Mouse (Mus musculus): ENCODE results near the gene 9930111J21Rik1.
A peak's percentile ranks its signal among the peaks of the same experiment; 100 is the strongest.
"Not testable (repeated sequence)": the region's sequence is repeated elsewhere in the genome, so short reads cannot be mapped to it uniquely, and the experiment has no call there.

Gene 9930111J21Rik1

DNA sequence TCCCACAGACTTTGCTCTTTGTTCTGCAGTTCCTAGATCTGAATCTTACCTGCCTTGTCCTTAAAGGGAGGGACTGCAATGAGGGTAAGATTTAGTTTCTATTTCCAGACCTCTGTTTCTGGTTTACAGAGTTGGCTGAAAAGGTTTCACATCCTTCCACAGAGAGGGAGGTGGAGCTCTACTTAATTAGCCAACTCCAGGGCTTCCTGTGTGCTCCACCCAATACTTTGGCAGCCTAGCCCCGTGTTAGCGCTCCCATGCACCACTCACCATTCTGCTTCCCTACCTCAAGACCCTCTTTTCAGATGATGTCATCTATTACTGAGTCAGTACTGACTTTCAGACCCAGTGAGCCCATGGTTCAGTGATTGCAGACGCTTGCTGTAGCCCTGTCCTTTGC lies at the start of gene 9930111J21Rik1:
Gene 9930111J21Rik1 (minus strand): TSS at position 148 of the 400 bp plus-strand sequence.
- not testable (repeated sequence) for DNase-seq (ENCODE audit: low read depth in 2 of 2, low spot score in 2 of 2)

GRCm38 (mm10) chr11:49012074-49012473 lies 32.9 kb upstream of the 9930111J21Rik1 start:
- not testable (repeated sequence) for DNase-seq (ENCODE audit: low read depth in 2 of 2, low spot score in 2 of 2)

GRCm38 (mm10) chr11:49006785-49007184 lies 27.6 kb upstream of the 9930111J21Rik1 start:
- DNase-seq (ENCODE audit: low read depth in 2 of 2, low spot score in 2 of 2) = not testable (repeated sequence)

GRCm38 (mm10) chr11:49006317-49006716 lies 27.1 kb upstream of the 9930111J21Rik1 start:
- DNase-seq (ENCODE audit: low read depth in 2 of 2, low spot score in 2 of 2) = not testable (repeated sequence)

DNA sequence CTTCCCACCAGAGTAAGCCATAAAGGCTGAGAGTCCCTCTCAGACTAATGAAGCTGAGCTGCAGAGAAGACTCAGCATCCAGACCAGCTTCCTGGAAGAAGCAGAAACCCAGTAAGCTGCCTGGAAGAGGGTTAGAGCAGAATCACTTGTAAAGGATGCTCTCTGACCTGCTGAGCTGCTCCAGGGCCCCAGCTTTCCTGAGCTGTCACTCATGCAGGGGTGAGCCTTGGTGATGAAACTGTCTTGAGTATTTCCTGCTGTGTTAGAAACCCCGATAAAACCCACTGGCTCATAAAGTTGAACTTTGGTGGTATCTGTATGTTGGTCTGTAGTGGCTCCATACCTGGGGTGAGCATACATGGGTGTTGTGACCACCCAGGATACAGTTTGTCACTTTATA lies 21.2 kb upstream of the 9930111J21Rik1 start:
- DNase-seq (ENCODE audit: low read depth in 2 of 2, low spot score in 2 of 2) = not testable (repeated sequence)

DNA sequence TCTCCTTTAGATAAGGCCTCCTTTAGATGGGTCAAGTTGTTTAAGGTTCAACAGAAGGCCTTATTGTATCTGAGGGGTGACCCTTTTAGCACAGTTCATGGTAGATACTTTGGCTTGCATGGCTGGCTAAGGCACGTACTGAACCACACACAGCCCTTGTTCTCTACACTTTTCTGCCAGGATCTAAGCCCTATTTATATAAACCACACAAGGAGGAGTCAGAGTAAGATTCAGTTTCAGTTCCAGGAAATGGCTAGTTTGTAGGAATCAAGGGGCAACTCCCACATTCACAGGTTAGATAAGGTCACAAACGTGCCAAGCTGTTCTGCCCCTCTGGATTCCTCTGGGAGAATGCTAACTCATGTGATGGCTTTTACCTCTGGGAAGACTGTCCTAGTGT lies 14.8 kb upstream of the 9930111J21Rik1 start, which contains the start of gene Tgtp1:
Gene Tgtp1 (minus strand): TSS at position 155 of the 400 bp plus-strand sequence.
- DNase-seq (ENCODE audit: low read depth in 2 of 2, low spot score in 2 of 2) = peak in 1 of 2 experiments; percentile 12

GRCm38 (mm10) chr11:48993296-48993695 lies 14.1 kb upstream of the 9930111J21Rik1 start:
- not testable (repeated sequence) for DNase-seq (ENCODE audit: low read depth in 2 of 2, low spot score in 2 of 2)

DNA sequence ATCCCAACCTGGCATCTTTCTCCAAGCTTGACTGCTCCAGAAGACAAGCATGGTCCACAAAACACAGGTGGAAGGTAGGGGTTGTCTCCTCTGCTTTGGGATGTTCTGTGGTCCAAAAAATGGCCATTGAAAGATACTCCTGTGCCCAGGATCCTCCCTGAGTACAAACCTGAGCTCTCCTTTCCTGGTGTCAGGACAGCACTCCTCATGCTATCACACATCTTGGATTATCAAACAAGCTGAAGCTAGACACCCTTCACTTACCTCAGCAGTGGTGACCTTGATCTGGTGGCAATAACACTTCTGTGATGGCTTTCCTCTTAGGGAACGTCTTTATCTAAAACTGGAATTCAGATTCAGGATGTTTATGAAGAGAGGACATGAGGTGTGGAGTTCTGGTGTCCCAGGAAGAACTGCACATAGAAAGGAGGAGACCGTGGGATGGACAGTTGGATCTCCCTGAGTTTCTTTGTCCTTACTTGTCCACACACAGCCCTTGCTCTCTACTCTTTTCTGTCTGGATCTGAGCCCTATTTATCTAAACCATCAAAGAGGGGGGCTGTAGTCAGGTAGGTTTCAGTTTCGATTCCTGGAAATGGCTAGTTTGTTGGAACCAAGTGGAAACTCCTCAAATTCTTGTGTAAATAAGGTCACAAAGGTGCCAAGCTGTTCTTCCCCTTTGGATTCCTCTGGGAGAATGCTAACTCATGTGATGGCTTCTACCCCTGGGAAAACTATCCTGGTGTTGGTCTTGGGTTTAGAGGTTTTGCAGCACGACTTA lies 12.7 kb upstream of the 9930111J21Rik1 start, which contains the start of gene Gm12185:
Gene Gm12185 (minus strand): TSS at position 487 of the 781 bp plus-strand sequence.
- DNase-seq (ENCODE audit: low read depth in 2 of 2, low spot score in 2 of 2) = peak; percentile 35 to 43

- DNase-seq (ENCODE audit: low read depth in 2 of 2, low spot score in 2 of 2) = not testable (repeated sequence)
These were observed 10.8 kb upstream of the 9930111J21Rik1 start for GRCm38 (mm10) chr11:48989981-48990380.

DNA sequence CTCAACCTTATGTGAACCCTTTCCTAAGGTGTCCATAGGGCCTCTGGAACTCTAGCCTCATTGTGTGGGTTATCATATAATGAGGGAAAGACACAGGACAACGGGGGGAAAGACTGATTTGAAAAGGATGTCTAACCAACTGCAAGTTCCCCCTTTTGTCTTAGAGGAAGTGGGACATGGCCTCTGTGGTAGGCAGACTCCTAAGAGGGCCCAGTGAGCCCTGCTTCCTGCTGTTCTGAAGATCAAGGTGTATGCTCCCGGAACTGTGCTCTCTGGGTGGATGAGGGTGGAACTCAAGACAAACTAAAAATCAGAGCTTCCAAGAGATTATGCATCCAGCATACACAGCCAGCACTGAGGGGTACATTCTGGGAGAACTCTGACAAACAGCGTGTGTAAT lies 9.0 kb upstream of the 9930111J21Rik1 start:
- not testable (repeated sequence) for DNase-seq (ENCODE audit: low read depth in 2 of 2, low spot score in 2 of 2)

GRCm38 (mm10) chr11:48982848-48983247 lies 3.6 kb upstream of the 9930111J21Rik1 start:
- DNase-seq (ENCODE audit: low read depth in 2 of 2, low spot score in 2 of 2) = not testable (repeated sequence)

DNA sequence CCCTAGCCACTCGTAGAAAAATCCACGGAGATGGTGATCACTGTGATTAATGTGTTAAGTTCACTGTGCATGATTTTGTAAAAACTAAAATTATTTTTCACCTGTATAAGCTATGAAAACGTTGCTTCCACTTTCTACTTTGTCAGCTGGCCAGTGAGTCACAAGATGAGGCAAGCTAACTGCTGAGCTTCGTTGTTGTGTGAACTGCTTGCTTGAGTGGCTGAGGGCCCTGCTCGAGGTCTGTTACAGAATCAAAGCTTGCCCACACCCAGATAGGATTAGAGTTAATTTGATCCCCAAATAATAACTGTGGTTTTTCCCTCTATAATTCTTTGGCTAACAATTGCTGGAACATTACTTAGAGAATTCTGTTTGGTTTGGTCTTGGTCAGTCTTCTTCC lies 854 bp upstream of the 9930111J21Rik1 start:
- not testable (repeated sequence) for DNase-seq (ENCODE audit: low read depth in 2 of 2, low spot score in 2 of 2)

DNA sequence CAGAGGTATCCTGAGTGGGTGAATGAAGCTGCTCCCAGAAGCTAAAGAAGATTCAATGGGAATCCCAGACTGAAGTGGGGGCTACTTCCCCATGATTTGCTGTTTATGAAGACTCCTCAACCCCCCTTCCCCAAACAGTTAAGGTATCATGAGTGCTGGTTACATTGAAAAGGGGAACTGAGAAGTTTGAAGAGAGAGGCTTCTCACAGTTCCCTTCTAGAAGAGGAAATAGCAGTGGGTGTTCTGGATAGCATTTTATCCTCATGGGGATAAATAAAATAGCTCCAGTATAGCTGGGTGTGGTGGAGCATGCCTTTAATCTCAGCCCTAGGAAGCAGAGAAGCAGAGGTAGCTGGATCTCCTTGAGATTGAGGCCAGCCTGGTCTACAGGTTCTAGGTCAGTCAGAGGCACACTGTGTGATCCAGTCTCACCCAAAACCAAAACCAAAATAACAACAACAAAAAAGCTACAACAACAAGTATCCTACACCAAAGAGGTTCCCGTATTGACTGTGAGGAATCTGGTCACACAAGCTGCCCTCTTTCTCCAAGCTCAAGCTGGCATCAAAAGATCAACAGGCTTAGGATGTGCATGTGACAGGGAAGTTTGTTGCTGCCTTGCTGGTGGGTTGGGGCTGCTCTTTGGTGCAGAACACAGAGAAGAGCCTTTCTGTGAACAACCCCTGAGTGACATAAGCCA lies 808 bp downstream of the 9930111J21Rik1 start, which contains the start of gene Olfr56:
Gene Olfr56 (plus strand): TSS at position 650 of the 700 bp plus-strand sequence.
- not testable (repeated sequence) for DNase-seq (ENCODE audit: low read depth in 2 of 2, low spot score in 2 of 2)

DNA sequence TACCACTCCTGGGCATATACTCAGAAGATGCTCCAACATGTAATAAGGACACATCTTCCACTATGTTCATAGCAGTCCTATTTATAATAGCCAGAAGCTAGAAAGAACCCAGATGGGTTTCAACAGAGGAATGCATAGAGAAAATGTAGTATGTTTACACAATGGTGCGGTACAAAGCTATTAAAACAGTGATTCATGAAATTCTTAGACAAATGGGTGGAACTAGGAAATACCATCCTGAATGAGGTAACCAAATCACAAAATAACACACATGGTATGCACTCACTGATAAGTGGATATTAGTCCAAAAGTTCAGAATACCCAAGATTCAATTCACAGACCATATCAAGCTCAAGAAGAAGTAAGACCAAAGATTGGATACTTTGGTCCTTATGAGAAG lies 4.5 kb downstream of the 9930111J21Rik1 start:
- DNase-seq (ENCODE audit: low read depth in 2 of 2, low spot score in 2 of 2) = not testable (repeated sequence)

DNA sequence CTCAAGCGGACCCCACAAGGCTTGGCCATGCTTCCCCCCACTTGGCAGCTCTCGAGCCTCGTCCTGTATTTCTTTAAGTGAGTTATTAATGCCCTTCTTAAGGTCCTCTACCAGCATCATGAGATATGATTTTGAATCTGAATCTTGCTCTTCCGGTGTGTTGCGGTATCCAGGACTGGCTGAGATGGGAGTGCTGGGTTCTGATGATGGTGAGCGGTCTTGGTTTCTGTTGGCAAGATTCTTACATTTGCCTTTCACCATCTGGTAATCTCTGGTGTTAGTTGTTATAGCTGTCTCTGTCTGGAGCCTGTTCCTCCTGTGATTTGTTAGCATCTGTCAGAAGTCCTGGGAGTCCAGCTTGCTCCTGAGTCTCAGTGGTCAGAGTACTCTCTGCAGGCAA lies 33.1 kb downstream of the 9930111J21Rik1 start, which contains the start of gene Psme2b:
Gene Psme2b (minus strand): TSS at position 101 of the 400 bp plus-strand sequence.
- not testable (repeated sequence) for DNase-seq (ENCODE audit: low read depth in 2 of 2, low spot score in 2 of 2)

DNA sequence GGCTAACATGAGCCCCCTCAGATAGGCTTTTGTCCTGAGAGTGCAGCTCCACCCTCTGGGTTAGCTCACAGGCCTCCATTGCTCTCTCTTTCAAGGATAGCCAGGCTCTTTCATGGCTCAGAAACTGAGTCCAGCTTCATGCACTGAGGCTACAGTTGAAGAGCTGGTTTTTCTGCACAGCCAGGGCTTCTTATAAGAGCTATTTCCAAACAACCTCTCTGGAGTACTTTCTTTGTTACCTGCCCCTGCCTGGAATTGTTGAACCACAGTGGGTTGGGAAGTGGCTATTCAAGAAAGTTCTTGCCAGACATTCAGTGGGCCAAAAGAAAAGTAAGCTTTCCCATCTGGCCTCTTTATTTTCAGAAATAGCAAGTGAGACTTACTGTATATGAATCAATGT lies 39.9 kb downstream of the 9930111J21Rik1 start:
- DNase-seq (ENCODE audit: low read depth in 2 of 2, low spot score in 2 of 2) = not testable (repeated sequence)

- not testable (repeated sequence) for DNase-seq (ENCODE audit: low read depth in 2 of 2, low spot score in 2 of 2)
These were observed 43.9 kb downstream of the 9930111J21Rik1 start for GRCm38 (mm10) chr11:48935291-48935690.

DNA sequence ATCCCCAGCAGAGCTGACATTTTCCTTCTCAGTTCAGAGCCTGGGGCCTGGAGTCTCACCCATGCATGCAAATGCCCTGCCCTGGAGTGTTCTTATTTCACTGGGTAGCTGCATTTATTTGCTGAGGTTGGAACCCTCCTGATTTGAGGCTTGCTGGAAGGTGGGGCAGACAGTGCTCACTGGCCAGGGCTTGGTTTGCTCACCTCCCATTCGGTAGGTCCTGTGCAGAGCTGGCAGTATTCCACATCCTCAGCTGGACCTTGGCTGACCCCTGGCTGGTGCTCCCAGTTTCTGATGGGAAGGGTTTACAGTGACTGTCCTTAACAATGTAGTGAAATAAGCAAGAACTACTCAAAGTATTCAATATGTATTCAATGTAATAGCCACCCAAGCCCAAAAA lies 45.3 kb downstream of the 9930111J21Rik1 start:
- not testable (repeated sequence) for DNase-seq (ENCODE audit: low read depth in 2 of 2, low spot score in 2 of 2)

DNA sequence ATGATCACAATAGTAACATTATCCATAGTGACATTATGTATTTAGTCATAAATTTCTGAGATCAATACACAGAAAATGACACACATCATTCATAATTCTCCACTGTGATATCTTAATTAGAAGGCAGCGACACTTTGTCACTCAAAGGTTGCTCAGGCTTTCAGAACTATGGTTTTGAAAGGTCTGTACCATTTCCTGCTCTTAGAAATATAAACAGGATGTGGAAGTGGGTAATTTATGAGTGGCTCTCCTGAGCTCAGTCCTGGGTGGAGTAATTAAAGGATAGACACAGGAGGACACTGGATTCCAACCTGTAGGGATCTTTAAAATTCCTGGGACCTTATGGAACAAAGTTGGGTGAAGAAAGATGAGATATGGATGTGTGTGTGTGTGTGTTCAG lies 45.8 kb downstream of the 9930111J21Rik1 start:
- DNase-seq (ENCODE audit: low read depth in 2 of 2, low spot score in 2 of 2) = peak in 1 of 2 experiments; percentile 19

DNA sequence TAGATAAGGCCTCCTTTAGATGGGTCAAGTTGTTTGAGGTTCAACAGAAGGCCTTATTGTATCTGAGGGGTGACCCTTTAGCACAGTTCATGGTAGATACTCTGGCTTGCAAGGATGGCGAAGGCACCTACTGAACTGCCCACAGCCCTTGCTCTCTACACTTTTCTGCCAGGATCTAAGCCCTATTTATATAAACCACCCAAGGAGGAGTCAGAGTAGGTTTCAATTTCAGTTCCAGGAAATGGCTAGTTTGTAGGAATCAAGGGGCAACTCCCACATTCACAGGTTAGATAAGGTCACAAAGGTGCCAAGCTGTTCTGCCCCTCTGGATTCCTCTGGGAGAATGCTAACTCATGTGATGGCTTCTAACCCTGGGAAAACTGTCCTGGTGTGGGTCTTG lies 51.1 kb downstream of the 9930111J21Rik1 start:
- not testable (repeated sequence) for DNase-seq (ENCODE audit: low read depth in 2 of 2, low spot score in 2 of 2)

DNA sequence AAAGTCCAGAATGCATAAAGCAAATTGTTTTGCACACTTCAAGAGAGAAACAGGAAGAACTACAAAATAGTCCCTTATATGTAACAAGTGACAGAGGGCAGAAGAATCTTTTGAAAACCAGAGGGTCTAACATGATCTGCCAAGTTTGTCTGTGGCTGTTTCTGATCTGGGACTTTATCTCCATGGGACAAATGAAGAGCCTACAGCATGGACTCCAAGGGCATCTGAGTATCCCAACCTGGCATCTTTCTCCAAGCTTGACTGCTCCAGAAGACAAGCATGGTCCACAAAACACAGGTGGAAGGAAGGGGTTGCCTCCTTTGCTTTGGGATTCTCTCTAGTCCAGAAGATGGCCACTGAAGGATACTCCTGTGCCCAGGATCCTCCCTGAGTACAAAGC lies 52.8 kb downstream of the 9930111J21Rik1 start:
- DNase-seq (ENCODE audit: low read depth in 2 of 2, low spot score in 2 of 2) = not testable (repeated sequence)

Data from CD8-positive naive resting alpha-beta T cell, adult 2 months (primary cell).